Mouse (Mus musculus) forelimb bud, embryonic 11.5 days (tissue): ENCODE results near the gene Stk10.

Experiments used
- DNase-seq: peaks from one replicate; pipeline ENCODE4 v3.0.0-alpha.2; 2012; ENCODE audit warnings: low read depth, low spot score

Stk10 gene

DNA sequence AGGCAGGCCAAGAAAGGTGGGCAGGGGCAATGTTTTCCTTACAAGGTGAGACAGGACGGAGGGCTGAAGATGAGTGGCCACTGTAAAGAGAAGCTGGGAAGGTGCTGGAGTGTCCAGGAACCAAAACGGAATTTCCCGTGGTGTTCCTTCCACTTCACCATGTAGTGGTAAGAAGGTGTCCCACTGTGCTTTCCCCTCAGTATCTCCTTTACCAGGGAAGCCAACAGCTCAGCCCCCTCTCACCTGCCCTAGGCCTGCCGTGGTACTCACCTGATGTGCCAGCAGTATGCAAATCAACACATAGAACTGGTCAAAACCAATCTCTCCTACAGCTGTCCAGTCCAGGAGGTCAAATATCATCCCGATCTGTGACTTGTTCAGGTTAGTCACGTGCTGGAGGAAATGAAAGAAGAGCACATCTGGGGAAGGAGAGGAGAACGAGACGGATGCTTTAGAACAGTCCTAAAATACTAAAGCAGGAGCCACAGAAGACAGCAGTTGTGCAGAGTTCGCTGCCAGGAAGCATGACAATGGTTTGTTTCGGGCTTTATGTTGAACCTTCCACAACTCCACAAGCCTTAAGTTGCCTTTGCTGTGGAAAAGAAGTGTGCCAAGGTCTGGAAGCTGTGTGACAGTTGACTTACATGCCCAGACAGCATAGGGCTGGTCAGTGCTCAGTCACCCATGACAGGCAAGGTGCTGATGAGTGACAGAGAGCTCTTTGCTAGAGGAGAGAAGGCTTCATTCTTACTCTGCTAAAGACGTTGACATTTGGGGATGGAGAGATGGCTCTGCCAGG is 8.8 kb upstream of the Stk10 start:
- no peak for DNase-seq

DNA sequence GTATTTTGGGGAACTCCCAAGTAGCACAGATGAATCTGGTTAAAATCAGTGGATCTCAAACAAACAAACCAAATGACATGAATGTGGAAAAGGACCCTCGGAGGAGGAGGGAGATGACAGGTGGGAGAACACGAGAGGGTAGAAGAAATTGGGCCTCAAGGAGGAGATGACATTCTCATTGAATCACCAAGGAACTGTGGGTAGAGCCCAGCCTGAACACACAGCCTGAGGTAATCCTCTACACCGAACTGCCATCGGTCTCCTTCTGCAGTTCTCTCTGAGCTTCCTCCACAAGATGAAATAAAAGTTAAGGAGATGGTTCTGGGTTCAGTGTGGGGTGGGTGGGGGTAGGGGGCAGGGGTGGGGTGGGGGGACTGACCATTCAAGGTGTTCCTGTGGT is 6.1 kb upstream of the Stk10 start:
- no peak for DNase-seq

DNA sequence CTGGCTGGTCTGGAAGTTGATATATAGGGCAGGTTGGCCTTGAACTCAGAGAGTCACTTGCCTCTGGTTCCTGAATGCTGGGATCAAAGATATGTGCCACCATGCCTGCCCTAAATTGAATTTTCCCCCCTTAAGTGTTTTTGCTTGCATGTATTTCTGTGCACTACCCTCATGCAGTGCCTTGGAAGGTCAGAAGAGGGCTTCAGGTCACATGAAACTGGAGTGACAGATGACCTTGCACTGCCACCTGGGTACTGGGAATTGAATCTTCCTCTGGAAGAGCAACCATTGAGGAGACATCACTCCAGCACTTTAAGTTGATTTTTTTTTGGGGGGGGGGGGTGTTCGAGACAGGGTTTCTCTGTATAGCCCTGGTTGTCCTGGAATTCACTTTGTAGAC is 3.0 kb upstream of the Stk10 start:
- no peak for DNase-seq

DNA sequence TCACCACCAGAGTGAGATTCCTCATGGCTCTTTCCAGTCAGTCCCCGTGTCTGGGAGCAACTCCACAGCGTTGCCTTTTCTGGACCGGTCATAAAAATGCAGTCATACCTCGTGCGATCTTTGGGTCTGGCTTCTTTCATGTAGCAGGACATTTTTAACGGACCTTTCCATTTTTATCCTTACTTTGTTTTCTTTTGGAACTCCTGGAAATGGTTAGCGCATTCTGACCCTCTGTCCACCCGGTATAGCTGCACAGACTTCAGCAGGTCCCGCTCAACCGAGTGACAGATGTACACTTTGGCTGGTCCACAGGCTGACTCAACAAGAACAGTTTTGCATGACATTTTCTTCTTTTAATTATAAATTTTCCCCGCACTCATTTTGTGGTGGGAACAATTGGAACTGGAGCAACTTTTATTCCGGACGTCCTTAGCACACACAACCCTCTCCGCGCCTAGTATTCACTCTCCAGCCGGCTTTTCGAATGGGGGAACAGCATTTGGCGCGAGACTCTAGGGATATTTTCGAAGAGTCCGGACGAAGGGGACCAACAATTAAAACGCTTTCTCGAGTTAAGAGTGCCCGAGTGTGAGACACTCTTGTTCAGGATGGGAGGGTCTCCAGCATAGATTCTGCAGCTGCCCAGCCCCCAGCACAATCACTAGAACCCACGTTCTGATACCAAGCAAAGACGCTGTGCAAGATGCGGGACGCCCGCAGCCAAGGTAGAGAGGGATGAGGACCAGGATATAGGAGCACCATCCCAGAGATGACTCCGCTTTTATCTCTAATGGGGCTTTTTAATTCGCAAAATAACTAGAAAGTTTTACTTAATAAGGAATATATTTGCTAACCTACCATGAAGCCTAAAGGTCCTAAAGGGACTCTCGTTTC is 987 bp upstream of the Stk10 start, which contains the start of gene Efcab9:
Gene Efcab9 (minus strand): TSS at position 211 of the 894 bp plus-strand sequence.
- no peak for DNase-seq

DNA sequence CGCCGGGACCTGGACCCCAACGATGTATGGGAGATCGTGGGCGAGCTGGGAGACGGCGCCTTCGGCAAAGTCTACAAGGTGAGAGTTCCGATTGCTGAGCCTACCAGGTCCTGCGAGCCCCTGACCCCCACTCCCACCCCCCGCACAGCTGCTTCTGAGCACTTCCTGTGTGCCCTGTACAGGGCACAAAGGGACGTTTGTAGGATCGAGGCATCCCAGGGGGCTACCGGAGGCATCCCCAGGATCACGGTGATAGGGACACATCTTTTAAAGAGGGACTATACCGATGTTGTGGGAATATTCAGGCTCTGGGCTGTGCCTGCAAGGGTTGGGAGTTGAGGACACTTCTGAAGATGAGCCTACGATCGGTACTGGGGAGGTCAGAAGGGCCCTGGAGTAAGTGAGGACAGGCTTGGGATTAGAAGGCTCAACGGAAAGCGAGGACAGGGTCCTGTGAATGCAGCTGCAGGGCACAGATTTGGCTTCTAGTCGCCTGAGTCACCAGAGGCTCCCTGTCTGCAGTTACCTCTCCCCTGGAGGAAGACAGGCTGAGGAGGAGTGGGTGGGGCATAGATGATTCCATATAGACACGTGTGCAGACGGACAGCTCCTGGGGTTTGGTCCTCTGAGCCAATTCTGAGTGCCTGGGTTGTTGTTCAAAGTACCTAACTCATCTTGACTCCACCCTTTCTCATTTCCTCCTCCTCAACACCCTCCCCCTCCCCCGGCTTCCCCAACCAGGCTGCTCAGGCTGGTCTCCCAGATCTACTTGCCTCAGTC is 567 bp downstream of the Stk10 start:
- DNase-seq: no peak

DNA sequence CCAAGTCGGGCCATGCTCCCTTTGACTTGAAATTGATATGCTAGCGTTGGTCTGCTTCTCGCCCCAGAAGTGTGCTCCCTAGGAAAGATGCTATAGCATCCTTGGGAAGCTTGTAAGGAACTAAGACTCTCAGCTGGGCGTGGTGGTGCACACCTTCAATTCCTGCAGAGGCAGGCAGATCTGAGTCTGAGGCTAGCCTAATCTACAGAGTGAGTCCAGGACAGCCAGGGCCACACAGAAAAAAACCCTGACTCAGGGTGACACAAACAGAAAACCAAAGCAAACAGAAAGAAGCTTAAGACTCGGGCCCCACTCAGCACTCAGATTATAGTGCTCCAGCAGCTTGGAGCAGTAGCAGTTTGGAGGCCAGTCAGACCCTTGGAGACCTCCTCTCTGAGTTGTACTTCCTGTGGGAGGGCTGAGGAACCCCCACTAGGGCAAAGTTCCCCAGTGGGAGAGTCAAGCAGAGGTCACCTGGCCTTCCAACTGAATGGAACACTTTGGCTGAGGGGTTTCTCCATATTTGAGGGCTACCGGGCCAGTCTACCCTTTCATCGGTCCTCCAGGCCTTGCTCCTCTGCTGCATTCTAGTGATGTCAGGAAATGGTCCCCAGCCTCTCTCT is 1.5 kb downstream of the Stk10 start:
- no peak for DNase-seq

DNA sequence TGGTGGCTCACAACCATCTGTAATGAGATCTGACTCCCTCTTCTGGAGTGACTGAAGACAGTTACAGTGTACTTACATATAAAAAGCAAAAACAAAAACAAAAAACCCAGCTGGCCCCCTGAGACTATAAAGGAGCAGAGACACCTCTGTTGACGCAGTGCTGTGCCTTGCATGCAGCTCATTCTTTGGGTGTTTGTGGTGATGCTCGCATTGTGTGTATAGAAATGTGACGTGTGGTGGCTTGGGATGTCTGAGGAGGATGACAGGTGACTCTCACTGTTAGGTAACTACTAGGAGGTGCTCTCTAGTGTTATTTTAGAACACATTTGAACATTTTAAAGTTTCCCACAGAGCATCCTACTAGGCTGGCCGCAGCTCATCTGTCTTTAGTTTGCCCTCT is 2.5 kb downstream of the Stk10 start:
- DNase-seq: no peak

DNA sequence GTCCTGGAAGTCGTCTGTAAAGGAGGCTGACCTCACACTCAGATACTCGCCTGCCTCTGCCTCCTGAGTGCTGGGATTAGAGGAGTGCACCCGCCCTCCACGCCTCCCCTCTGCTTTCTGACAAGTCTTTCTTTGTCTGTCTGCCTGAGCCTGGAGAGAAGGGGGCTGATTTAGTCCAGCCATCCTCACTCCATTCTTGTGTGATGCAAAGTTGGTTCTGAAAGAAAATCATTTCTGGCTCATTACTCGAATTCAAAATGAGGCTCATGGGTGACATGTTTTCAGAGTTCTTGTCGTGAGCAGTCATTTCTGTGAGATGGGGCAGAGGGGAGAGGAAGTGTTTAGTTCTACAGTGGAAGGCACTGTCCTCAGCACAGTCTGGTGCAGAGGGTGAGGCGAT is 3.8 kb downstream of the Stk10 start:
- no peak for DNase-seq

DNA sequence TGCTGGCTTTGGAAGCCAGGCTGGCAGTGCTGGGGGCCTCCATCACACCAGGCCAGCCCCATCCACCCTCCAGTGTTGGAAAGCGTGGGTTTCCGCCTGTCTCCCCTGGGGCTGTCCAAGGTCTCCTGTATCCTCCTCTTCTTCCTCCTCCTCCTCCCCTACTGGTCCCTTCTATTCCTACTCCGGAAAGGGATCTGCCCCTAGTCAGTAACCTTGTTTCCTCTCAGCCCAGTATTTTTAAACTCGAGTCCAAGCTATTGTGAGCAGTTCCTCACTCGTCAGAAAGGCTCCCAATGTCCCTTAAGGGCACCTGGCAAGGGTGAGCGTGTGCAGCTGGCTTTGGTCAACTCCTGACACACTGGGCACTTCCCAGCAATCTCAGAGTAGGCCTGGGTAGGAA is 5.3 kb downstream of the Stk10 start:
- no peak for DNase-seq

DNA sequence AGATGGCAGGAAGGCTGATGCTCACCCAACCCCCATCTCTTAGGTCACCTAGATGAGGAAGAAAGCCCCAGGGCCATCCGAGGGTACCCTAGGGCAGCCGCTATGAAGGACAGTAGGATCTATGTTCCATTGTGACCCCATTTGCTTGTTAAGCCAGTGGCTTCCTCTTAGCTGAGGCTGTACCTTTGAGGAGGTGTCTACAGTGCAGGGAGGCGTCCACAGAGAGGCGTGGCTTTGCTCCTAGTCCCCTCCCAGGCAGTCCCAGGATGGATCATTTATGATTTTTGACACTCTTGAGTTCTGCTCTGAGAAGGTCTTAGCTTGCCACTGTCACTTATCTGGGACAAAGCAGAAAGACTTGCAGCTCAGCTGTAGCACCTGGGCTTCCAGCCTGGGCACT is 5.7 kb downstream of the Stk10 start:
- DNase-seq: no peak

DNA sequence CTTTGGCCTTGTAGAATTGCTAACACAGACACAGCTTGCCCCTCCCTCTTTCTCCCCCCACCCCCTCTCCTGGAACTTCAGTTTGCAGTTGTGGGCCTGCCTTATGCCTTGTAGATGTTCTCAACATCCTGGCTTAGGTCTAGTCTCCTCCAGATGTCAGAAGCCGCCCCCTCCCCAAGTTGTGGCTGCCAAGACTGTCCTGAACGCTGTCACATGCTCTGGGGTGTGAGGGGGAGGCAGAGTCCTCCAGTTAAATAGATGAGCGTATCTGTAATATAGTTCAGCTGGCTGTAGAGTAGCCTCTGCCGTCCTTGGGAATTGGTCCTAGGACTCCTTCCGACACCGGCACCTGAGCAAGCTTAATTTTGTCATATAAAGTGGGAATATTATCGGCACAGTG is 6.6 kb downstream of the Stk10 start:
- no peak for DNase-seq

DNA sequence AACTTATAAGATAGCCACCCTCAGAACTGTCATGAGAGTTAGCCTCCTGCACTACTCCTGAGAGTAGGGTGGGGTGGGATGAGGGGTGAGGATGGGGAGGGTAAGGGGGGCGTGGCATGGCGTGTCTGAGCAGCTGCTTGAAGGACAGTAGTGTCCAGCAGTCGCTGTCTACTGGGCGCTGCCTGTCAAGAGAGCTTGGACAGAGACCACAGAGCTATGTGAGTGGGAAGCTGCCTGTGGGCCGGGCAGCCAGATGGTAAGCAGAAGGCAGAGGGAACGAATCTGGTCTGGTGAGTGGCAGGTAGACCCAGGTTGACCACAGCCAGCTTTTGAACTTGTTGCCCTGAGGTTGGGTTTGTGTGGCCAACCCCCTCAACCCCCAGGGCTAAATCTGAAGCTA is 7.4 kb downstream of the Stk10 start:
- no peak for DNase-seq

DNA sequence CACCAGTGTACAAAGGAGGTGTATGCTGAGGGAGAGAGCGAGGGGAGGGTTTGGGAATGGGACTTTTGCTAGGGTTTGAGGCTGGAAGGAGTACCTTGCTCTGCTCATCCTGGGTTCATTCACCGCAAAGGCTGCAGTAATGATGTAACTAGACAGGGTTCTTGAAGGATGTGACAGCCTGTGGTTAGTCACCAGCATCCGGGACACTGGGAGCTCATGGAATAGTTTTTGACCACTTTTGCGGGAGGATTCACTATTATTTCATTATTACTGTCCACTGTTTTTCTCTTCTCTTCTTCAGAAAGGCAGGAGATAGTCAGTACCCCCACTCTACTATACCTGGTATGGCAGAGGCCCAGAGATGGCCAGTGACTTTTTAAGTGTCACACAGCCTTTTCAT is 9.1 kb downstream of the Stk10 start:
- DNase-seq: no peak

DNA sequence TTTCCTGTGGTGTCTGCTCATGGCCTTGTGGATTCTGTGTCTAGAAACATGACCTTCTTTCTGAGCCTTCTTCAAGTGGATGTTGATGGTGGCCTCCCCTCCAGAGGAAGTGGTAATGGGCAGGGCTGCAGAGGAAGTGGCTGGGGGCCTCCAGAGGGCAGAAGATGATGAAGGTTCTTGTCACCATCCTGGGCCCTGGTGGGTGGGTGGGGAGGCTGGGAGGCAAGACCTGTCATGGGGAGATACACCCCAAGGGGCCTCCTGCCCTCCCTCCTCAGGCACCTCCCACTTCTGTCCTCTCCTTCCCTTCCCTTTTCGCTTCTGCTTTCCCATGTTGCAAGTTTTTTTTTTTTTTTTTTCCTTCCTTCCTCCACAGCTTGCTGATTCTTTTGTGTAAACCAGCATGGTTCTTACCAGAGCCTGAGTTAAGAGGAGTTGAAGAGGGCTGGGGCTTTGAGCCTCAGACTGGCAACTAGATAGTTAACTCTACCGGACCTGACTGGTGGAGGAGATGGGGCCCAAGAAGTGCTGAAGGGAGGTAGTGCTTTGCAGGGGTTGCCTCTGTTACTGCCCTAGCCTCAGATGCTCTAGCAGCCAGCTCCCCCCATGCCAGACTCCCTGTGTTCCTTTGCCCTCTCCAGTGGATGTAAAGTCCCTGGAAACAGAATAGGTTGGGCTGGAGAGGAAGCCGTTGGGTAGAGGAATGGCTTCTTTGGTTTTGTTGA is 9.7 kb downstream of the Stk10 start:
- DNase-seq: no peak

DNA sequence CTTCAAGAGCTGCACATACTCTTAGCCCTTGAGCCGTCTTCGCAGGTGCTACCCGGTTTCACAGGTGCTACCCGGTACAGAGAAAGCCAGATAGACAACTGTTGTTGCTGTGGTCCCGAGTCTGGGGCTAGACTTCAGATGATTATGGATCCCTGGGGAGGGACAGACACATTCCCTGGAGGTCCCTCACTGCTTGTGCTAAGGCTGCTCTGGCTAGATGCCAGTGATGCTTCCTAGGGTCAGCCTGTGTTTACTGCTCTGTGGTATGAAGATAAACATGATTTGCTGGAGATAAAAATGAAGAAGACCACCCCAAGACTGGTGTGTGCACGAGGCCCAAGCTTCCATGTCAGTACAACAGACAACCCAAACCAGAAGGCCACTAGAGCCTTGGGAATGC is 10.9 kb downstream of the Stk10 start:
- no peak for DNase-seq

DNA sequence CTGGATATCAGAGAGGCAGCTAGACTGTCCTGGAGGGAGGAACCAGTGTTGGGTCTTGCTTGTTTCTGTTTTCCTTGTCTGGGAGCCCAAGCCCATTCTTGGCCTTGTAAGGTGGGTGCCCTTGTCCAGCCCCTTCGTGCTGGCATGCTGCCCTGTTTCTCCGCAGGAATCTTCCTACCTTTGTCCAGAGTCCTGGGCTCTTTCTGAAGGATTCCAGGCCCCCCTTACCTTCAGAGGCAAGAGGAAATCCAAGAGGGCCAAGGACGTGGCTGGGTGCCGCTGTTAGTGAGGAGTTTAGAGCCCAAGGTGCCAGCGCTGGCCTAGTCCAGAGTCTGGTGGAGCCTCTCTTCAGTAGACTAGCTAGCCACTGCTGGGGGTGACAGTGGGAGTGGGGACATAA is 11.4 kb downstream of the Stk10 start:
- no peak for DNase-seq

DNA sequence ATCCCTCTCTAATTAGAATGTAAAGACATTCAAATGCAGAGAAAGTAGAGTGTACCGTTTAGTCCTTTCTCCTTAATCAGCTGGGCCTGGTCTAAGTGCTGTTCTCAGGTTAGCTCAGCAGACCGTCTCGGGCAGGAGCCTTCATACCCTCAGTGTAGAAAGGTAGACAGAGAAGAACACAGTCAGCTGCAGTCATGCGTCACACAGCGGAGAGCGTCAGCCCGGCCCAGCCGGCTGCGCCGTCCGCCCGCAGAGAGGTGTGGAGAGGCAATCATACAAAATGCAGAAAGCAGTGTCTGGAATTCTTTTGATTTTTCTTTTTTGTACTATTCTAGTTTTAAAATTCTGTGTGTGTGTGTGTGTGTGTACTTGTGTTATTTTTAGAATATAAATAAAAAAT is 12.5 kb downstream of the Stk10 start:
- DNase-seq: no peak

DNA sequence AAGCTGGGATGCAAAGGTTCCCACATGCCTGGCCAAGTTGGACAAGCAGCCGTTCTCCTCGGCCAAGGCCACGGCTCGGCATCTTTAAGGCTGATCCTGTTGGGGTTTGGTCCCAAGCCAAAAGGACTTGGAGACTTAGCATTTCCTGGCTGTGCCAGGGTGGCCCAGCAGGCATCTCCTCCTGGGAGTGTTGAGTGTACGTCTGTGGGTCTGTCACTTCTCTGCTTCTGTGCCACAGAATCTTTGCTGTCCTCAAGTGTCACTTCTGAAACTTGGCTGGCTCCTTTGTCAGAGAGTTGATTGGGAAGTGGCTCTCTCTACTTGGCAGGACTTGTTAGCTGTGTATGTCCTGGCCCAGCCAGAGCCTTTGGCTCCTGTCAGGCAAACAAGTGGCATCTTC is 13.4 kb downstream of the Stk10 start:
- DNase-seq: no peak

DNA sequence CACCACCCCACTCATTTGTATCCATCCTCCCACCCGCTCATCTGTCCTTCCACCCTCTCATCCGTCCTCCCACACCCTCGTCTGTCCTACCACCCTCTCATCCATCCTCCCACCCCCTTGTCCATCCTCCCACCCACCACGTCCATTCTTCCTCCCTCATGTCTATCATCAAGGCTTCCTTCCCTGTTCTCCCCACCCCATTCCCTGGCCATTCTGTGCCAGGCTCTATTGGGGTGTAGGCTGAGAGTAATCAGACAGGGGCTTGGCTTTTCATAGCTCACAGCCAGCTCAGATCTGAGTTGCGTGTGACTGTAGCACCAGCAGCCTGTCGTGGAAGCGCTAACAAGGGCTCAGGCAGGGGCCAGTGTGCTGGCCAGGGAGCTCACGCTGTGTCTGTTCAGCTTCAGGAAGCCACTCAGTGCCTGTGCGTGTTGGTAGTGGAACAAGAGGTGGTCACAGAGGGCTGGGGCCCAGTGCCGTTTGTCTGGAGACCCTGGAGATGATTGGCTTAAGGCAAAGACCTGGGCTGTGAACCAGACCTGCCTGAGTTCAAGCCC is 14.4 kb downstream of the Stk10 start:
- no peak for DNase-seq

DNA sequence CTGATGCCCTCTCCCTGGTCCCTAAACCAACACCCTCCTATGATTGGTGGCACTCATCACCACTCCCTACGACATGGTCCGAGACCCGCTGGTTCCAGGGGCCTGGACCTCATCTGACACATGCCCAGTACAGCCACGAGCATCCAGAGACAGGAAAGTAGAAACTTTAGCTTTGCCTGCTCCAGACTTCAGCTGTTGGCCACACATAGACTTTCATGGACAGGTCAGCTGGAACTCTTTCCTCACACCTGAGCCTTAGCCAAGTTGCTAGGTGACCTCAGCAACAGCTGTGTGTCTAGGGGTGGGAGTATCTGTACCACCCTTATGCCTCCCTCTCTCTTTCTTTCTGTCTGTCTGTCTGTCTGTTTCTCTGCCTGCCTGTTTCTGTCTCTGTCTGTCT is 15.1 kb downstream of the Stk10 start:
- no peak for DNase-seq

DNA sequence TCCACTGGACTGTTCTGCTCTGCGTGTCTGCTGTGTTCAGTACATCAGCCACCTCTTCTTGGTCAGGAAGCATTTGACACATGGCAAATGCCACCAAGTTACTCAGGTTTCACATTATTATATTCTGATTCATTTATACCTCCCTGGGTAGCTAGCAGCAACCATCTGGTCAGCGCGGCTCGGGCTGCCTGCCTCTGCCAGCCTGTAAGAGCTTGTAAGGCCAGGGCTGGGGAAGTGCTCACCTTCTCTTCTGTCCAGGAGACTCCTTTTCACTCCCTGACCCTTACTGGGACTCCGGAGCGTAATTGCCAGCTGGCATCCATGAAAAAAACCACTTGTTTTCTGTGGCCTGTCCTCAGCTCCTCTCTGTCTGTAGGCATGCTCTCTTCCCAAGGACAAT is 16.1 kb downstream of the Stk10 start:
- no peak for DNase-seq
